Mouse (Mus musculus): ENCODE measurements around the gene Gucy2c.

GRCm38 (mm10) chr6:136683410-136684334, 97.9 kb downstream of the Gucy2c start:
- TF ChIP-seq POLR2A (IDR thresholded peaks at IDR 0.05; ENCODE audit: low read depth, low read length) (no peak), CTCF (IDR thresholded peaks at IDR 0.05; ENCODE audit: extremely low read depth, insufficient read depth, insufficient read length, insufficient replicate concordance) (no peak)
